Mouse (Mus musculus) hindbrain, postnatal 0 days (tissue): ENCODE measurements around the gene Sfmbt2. TPM values are rescaled to one million over a fixed set of nuclear protein-coding genes. Genes with fewer than 3 reads are reported as not detected.
A peak's percentile ranks its signal among the peaks of the same experiment; 100 is the strongest.

ENCODE experiments used
- ATAC-seq: fragments of 200-750 bp; cut with Nextera tagmentation; 2 replicates; pipeline ENCODE4 v1.8.0; 2017; ENCODE audit warnings: mild to moderate bottlenecking, moderate TSS enrichment, moderate library complexity
- DNase-seq: peaks from one replicate; pipeline ENCODE4 v3.0.0-alpha.2; 2015; ENCODE audit warnings: low spot score
- H3K27ac ChIP-seq: fragments of 300-500 bp; sonication (generic); 2 replicates; pipeline ENCODE4 v1.5.1; 2014; ENCODE audit warnings: mild to moderate bottlenecking
- H3K27me3 ChIP-seq: fragments of 300-500 bp; sonication (generic); 2 replicates; pipeline ENCODE4 v1.6.1; 2014; ENCODE audit warnings: low read length, mixed read lengths; ENCODE audit not compliant: insufficient read depth
- H3K36me3 ChIP-seq: fragments of 300-500 bp; sonication (generic); 2 replicates; pipeline ENCODE4 v1.6.1; 2014; ENCODE audit warnings: low read length, mixed read lengths; ENCODE audit not compliant: insufficient read depth
- H3K4me1 ChIP-seq: fragments of 300-500 bp; sonication (generic); 2 replicates; pipeline ENCODE4 v1.6.1; 2014; ENCODE audit warnings: antibody characterized with exemption, low read length, mixed read lengths; ENCODE audit not compliant: insufficient read depth
- H3K4me2 ChIP-seq: fragments of 300-500 bp; sonication (generic); 2 replicates; pipeline ENCODE4 v1.6.1; 2014; ENCODE audit warnings: low read depth, mild to moderate bottlenecking, low read length, moderate library complexity, mixed read lengths
- H3K4me3 ChIP-seq: fragments of 300-500 bp; sonication (generic); 2 replicates; pipeline ENCODE4 v1.5.1; 2014; ENCODE audit warnings: low read length
- H3K9ac ChIP-seq: fragments of 300-500 bp; sonication (generic); replicated peaks from 2 replicates; pipeline ENCODE4 v1.6.1; 2014; ENCODE audit warnings: mild to moderate bottlenecking, low read length, moderate library complexity, mixed read lengths
- H3K9me3 ChIP-seq: fragments of 300-500 bp; sonication (generic); 2 replicates; pipeline ENCODE4 v1.6.1; 2016; ENCODE audit warnings: low read length, mixed read lengths
- CTCF ChIP-seq: IDR thresholded peaks from 2 replicates; pipeline ENCODE4 v1.5.1; 2016; ENCODE audit warnings: antibody characterized with exemption, control low read depth, low read depth
- WGBS: fragments of 180-500 bp; shearing (Covaris S2); extraction: QIAGEN DNeasy Blood & Tissue Kit; methylation state at CpG from one replicate; pipeline ENCODE4 v1.1.7; 2014; 5-methylcytosine and 5-hydroxymethylcytosine counted together
- polyA plus RNA-seq: library from polyadenylated mRNA; unstranded; fragments of >200 nt; fragmentation: Nextera tagmentation; extraction: Ambion mirVana; gene quantifications from 2 replicates; pipeline ENCODE4 v1.2.1, GENCODE M21; 2015
- total RNA-seq: library from RNA; depleted of rRNA; stranded (reverse); fragments of >200 nt; gene quantifications from 2 replicates; pipeline ENCODE4 v1.2.3, GENCODE M21; 2014

The Sfmbt2 gene
- total and polyA plus RNA-seq, 2 experiments from 2014 or later = 5.2 to 6.8 TPM

DNA sequence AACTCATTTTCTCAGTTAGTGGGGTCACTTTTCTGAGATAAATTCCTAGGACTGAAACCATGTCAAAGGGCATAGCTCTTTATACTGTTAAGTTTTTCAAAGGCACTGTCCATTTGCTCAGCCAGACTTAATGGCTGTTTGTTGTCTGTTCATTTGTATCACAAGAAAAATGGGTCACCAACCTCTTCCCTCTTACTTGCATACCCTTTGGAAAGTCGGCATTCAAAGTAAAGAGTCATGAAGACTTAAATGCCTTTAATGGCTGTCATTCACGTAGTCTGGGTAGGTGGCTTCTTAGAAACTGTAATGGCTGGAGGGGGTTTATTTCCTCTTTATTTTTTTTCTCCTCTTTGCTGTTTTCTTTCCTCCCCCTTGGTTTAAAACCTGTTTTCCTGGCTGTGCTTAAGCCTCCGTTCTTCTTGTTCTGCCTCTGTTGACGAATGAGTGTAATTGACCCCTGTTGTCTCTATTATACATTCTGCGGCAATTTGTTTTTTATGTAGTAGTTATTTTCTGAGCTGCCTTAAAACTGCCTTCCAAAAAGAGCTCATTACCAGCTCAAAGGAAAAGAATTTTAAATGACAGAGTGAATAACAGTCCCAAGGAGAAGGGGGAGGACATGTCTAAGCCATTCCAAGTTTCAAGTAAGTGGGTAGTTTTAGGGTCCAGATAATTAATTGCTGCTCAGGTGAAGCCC is 151.6 kb downstream of the Sfmbt2 start:
- 38% methylated on average over 5 of the region's 5 CpGs for WGBS
- Histone ChIP-seq H3K4me1 (no peaks in the 10 kb centered on the region), H3K4me3 (no peak overlapping the region), H3K9me3 (no peaks in the 10 kb centered on the region), H3K27me3 (no peaks in the 10 kb centered on the region), H3K4me2 (no peak overlapping the region), H3K36me3 (no peaks in the 10 kb centered on the region), H3K9ac (no peak overlapping the region), H3K27ac (no peak overlapping the region)
- ATAC-seq (no peak), DNase-seq (no peak)
- TF ChIP-seq CTCF = no peak

DNA sequence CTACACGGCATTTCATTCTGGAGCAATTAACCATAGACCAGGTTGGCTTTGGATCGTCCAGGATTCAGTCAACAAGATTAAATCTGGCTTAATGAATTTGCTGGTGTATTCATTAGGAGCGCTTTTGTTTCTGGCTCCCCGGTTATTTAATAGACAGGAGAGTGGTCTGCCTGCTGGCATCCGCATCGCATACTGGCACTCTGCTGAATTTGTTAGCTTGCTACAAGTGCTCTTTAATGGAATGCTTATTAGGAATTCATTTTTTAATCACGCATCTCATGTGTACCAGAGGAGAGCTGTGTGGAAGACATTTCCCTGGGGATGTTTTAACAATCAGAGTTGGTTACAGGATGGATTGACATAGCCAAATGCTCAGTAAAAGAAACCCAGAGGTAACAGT is 155.3 kb downstream of the Sfmbt2 start:
- no peak for TF ChIP-seq CTCF
- Histone ChIP-seq H3K9ac (no peak overlapping the region), H3K4me3 (no peak overlapping the region), H3K27me3 (no peaks in the 10 kb centered on the region), H3K27ac (no peak overlapping the region), H3K4me1 (no peaks in the 10 kb centered on the region), H3K4me2 (no peak overlapping the region), H3K9me3 (no peaks in the 10 kb centered on the region), H3K36me3 (no peaks in the 10 kb centered on the region)
- WGBS = 19% methylated on average over 7 of the region's 7 CpGs
- DNase-seq (peak; percentile 27), ATAC-seq (peak; percentile 61; the same call in 1 of the 2 replicates)

DNA sequence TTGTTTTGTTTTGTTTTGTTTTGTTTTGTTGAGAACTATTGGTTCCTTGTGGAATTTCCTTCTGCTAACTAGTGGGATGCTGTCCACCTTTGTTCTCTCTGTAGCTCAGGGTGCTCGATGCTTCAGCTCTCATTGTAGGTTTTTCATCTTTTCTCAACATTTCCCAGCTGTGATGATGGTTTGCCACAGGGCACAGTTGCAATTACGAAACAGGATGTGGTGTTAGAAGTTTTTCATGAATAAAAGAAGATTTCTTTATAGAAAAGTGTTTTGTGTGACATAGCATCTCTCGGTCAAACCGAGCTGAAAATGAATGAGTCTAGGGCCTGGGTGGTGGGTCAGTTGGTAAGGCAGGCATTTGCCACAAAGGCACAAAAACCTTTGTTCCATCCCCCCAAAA is 171.5 kb downstream of the Sfmbt2 start:
- no peaks in the 10 kb centered on the region for H3K36me3 ChIP-seq
- no peaks in the 10 kb centered on the region for H3K27me3 ChIP-seq
- no peak overlapping the region for H3K4me3 ChIP-seq
- DNase-seq (no peak), ATAC-seq (no peak)
- H3K9me3 ChIP-seq = no peaks in the 10 kb centered on the region
- H3K4me2 ChIP-seq = no peak overlapping the region
- TF ChIP-seq CTCF = no peak
- no peak overlapping the region for H3K27ac ChIP-seq
- H3K9ac ChIP-seq = no peak overlapping the region
- 82% methylated on average over 4 of the region's 4 CpGs for WGBS
- no peaks in the 10 kb centered on the region for H3K4me1 ChIP-seq

DNA sequence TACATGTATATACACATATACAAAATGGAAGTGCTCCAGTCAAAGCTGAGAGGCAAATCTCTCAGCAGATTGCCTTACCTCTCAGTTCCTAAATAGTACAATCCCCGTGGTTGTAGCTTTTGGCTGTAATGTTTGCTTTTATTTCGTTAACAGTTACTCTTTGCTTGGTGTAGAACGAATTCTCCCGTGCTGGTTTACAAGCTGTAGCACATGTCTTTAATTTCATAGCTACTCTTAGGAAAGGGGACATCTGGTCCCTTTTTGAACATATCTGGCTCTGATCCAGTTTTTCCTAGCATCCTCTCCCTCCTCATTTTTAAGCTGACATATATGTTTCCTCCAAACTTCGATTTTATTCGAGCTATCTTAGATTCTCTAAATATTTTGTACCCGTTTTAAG is 172.1 kb downstream of the Sfmbt2 start:
- Histone ChIP-seq H3K27me3 (no peaks in the 10 kb centered on the region), H3K4me1 (no peaks in the 10 kb centered on the region), H3K9ac (no peak overlapping the region), H3K36me3 (no peaks in the 10 kb centered on the region), H3K4me2 (no peak overlapping the region), H3K27ac (no peak overlapping the region), H3K4me3 (no peak overlapping the region), H3K9me3 (no peaks in the 10 kb centered on the region)
- TF ChIP-seq CTCF = no peak
- 81% methylated on average over 7 of the region's 7 CpGs for WGBS
- ATAC-seq = no peak
- no peak for DNase-seq

DNA sequence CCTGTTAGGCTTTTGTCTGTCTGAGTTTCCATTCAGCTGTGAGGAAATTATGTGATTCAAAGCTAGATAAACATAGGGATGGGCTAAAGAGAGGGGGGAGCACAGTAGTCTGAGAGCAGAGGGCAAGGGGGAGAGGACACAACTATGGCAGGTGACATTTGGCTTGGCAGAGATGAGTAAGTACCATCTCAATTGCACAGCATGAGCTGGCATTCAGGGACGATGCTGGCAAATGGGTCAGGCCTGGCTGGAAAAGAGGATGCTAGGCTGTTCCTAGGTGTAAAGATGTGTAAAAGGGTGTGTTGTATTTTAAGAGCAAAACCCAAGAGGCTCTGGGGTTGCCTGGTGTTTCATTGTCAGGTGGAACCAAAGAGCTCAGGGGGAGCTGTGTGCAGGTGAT is 188.5 kb downstream of the Sfmbt2 start:
- no peaks in the 10 kb centered on the region for H3K9me3 ChIP-seq
- DNase-seq (no peak), ATAC-seq (no peak)
- H3K4me1 ChIP-seq = no peaks in the 10 kb centered on the region
- H3K9ac ChIP-seq = no peak overlapping the region
- no peak overlapping the region for H3K4me3 ChIP-seq
- WGBS = 50% methylated on average over 1 of the region's 1 CpGs
- H3K4me2 ChIP-seq = no peak overlapping the region
- no peaks in the 10 kb centered on the region for H3K27me3 ChIP-seq
- TF ChIP-seq CTCF = no peak
- H3K36me3 ChIP-seq = no peaks in the 10 kb centered on the region
- no peak overlapping the region for H3K27ac ChIP-seq

DNA sequence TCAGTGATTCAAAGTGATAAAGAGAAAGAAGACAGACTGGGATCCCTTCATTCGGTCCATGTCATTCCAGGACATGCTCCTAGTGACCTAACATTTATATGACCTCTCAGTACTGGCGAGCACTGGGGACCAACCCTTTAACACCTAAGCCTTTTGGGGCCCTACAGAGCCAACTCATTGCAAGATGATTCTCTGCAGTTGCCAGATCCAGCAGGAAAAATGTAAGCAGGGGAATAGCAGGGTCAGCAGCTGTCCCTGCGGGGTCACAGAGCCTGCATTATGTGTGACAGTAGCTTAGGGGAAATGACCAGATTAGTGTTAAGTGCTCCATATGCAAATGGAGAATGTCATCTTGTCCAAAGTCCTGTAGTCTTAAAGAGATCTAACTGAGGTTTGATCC is 195.2 kb downstream of the Sfmbt2 start:
- Histone ChIP-seq H3K4me2 (no peak overlapping the region), H3K9ac (no peak overlapping the region), H3K4me3 (no peak overlapping the region), H3K36me3 (no peaks in the 10 kb centered on the region), H3K27ac (no peak overlapping the region), H3K4me1 (no peaks in the 10 kb centered on the region), H3K9me3 (no peaks in the 10 kb centered on the region), H3K27me3 (no peaks in the 10 kb centered on the region)
- DNase-seq = no peak
- no peak for ATAC-seq
- TF ChIP-seq CTCF = no peak
- 90% methylated on average over 3 of the region's 3 CpGs for WGBS

DNA sequence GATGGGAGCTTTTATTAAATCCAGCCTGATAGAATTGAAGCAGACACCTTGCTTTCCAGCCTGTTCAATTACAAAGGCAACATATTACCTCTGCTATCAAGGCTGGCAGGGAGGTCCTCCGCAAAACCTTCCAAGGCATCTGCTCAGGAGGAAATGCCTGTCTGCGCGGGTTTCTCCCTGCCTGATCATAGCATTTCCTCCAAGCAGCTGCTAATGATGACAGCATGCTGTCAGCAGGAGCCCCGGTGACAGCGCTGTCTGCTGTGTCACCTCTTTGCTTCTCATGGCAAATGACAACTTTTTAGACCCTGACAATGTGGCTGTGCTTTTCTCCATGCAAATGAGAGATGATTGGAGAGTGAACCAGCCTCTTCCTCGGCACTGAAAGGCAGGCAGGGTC is 199.1 kb downstream of the Sfmbt2 start:
- no peak for TF ChIP-seq CTCF
- peak; percentile 58 for ATAC-seq
- Histone ChIP-seq H3K27ac (no peak overlapping the region), H3K4me1 (no peaks in the 10 kb centered on the region), H3K27me3 (no peaks in the 10 kb centered on the region), H3K4me3 (no peak overlapping the region), H3K9me3 (no peaks in the 10 kb centered on the region), H3K9ac (no peak overlapping the region), H3K36me3 (no peaks in the 10 kb centered on the region), H3K4me2 (peak overlapping the region; percentile 11; the same call in 1 of the 2 replicates)
- DNase-seq = peak; percentile 27
- WGBS = 39% methylated on average over 6 of the region's 6 CpGs
